Mouse (Mus musculus): ENCODE data around the gene Vstm2l.

DNA sequence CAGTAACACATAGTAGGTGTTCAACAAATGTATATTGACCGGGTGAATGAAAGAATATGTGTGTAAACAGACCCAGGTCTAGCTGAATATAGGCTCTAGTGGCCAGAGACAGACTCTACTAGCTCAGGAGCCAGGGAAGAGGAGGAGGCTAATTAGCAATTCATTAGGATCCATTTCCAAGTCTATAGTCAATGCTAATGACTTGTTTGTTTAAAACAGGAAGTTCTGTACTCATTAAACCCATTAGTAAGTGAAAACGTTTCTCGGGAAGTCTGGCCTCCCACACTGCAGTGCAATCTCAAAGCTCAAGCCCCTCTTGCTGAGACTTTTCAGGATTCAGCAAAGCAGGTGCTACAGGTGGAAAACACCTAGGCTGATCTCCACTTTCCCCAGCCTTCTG lies 53.4 kb downstream of the Vstm2l start:
- TF ChIP-seq TAL1 (conservative IDR thresholded peaks at IDR 0.05; ENCODE audit: low read depth, low read length) (no peak), CTCF (IDR thresholded peaks at IDR 0.05; ENCODE audit: low read depth, low read length) (no peak), GATA1 (IDR thresholded peaks at IDR 0.05; ENCODE audit: borderline replicate concordance, low read length) (no peak), GATA2 (IDR thresholded peaks at IDR 0.05; ENCODE audit: borderline replicate concordance, low read depth, low read length) (no peak), POLR2AphosphoS5 (IDR thresholded peaks at IDR 0.05; ENCODE audit: insufficient replicate concordance, low read depth, low read length) (no peak)
